Mouse (Mus musculus): Measurements from ENCODE around the gene Acap3.

DNA sequence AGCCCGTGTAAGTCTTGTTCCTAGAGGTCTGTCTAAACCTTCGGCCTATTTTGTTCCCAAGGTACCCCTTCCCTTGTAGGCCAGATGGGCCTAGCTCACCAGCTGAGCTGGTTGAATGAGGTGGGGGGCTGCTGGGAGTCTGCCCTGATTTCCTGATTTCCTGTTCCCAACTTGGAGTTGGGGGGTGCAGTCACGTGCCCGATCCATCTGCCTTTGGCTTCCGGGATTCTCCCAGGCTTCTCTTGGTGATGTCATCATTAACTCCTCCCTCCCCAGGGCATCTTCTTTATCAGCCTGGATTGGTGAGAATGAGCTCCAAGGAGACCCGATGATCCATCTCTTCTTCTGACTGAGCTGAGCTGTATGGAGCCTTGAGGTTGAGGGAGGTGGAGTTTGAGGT lies 3.6 kb downstream of the Acap3 start:
- TF ChIP-seq CTCF (IDR thresholded peaks at IDR 0.05; ENCODE audit: control insufficient read depth, insufficient read depth, low read length) (no peak), POLR2A (IDR thresholded peaks at IDR 0.05; ENCODE audit: borderline replicate concordance, control insufficient read depth, low read depth, low read length) (no peak)

All from bone marrow, adult 2 months (tissue).